Mouse (Mus musculus) bone marrow, adult 2 months (tissue): ENCODE data around the gene Cog4.

Experiments used
- CTCF ChIP-seq: fragments of 200-500 bp; IDR thresholded peaks from 2 replicates; pipeline ENCODE4 v1.5.1; 2011; ENCODE audit warnings: low read length, control low read depth; ENCODE audit not compliant: control insufficient read depth, insufficient read depth
- POLR2A ChIP-seq: fragments of 200-500 bp; IDR thresholded peaks from 2 replicates; pipeline ENCODE4 v1.6.1; 2011; ENCODE audit warnings: low read depth, mild to moderate bottlenecking, control low read depth, low read length, borderline replicate concordance; ENCODE audit not compliant: control insufficient read depth

GRCm38 (mm10) chr8:110820257-110820656 is 26.1 kb upstream of the Cog4 start:
- no peak for TF ChIP-seq POLR2A
- no peak for TF ChIP-seq CTCF
